Mouse (Mus musculus): ENCODE measurements around the gene Mau2.

The Mau2 gene

DNA sequence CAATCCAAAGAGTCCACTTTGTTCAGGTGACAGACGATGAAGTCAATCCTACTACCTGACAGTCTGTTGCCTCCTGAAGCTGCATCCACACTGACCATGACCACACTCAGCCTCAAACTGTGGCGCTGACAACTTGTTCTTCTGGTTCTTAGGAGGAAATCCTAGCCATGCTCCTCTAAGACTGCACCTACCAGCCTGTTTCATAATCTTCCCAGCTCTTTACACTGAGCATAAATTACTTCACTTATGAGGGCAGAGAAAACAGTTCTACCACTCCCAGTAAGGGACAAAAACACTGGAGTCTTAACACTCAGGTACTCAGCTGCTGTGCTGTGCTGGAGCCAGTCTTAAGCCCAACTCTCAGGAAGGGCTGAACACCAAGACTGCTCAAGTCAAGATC is 71.7 kb downstream of the Mau2 start:
- no peak for DNase-seq

GRCm38 (mm10) chr8:69967291-69967933 is 75.1 kb downstream of the Mau2 start:
- no peak for DNase-seq

Measured in cerebellum, adult 9-11 months (tissue).